Mouse (Mus musculus) hindbrain, embryonic 11.5 days (tissue): Measurements from ENCODE around the gene Epb41l2. TPM values are rescaled to one million over a fixed set of nuclear protein-coding genes. Genes with fewer than 3 reads are reported as not detected.
A peak's percentile ranks its signal among the peaks of the same experiment; 100 is the strongest.

Experiments
- ATAC-seq: fragments of 200-750 bp; cut with Nextera tagmentation; 2 replicates; pipeline ENCODE4 v1.8.0; 2017; ENCODE audit warnings: mild to moderate bottlenecking, moderate TSS enrichment, moderate library complexity; ENCODE audit not compliant: low FRiP score
- DNase-seq: peaks from one replicate; pipeline ENCODE4 v3.0.0-alpha.2; 2015; ENCODE audit warnings: low spot score
- H3K27ac ChIP-seq: fragments of 300-500 bp; sonication (generic); 2 replicates; pipeline ENCODE4 v1.5.1; 2014; ENCODE audit warnings: mild to moderate bottlenecking, low read depth, low read length
- H3K27me3 ChIP-seq: fragments of 300-500 bp; sonication (generic); 2 replicates; pipeline ENCODE4 v1.6.1; 2014; ENCODE audit warnings: mild to moderate bottlenecking, low read length, moderate library complexity, mixed read lengths; ENCODE audit not compliant: control insufficient read depth, insufficient read depth
- H3K36me3 ChIP-seq: fragments of 300-500 bp; sonication (generic); 2 replicates; pipeline ENCODE4 v1.6.1; 2014; ENCODE audit warnings: mild to moderate bottlenecking, low read length, moderate library complexity, mixed read lengths; ENCODE audit not compliant: control insufficient read depth, insufficient read depth
- H3K4me1 ChIP-seq: fragments of 300-500 bp; sonication (generic); replicated peaks from 2 replicates; pipeline ENCODE4 v1.6.1; 2014; ENCODE audit warnings: low read length, mixed read lengths; ENCODE audit not compliant: control insufficient read depth, insufficient read depth
- H3K4me2 ChIP-seq: fragments of 300-500 bp; sonication (generic); replicated peaks from 2 replicates; pipeline ENCODE4 v1.6.1; 2014; ENCODE audit warnings: mild to moderate bottlenecking, low read depth, low read length
- H3K4me3 ChIP-seq: fragments of 300-500 bp; sonication (generic); 2 replicates; pipeline ENCODE4 v1.5.1; 2014; ENCODE audit warnings: low read depth, low read length
- H3K9ac ChIP-seq: fragments of 300-500 bp; sonication (generic); 2 replicates; pipeline ENCODE4 v1.6.1; 2014; ENCODE audit warnings: low read depth, low read length
- H3K9me3 ChIP-seq: fragments of 300-500 bp; sonication (generic); 2 replicates; pipeline ENCODE4 v1.6.1; 2016; ENCODE audit warnings: low read length; ENCODE audit not compliant: control insufficient read depth
- WGBS: fragments of 180-500 bp; shearing (Covaris S2); extraction: QIAGEN DNeasy Blood & Tissue Kit; methylation state at CpG from one replicate; pipeline ENCODE4 v1.1.7; 2014; 5-methylcytosine and 5-hydroxymethylcytosine counted together
- polyA plus RNA-seq: library from polyadenylated mRNA; unstranded; fragments of >200 nt; fragmentation: Nextera tagmentation; extraction: Ambion mirVana; gene quantifications from 2 replicates; pipeline ENCODE4 v1.2.1, GENCODE M21; 2014

The Epb41l2 gene
- polyA plus RNA-seq, 1 experiment from 2014 or later: 47.1 TPM

DNA sequence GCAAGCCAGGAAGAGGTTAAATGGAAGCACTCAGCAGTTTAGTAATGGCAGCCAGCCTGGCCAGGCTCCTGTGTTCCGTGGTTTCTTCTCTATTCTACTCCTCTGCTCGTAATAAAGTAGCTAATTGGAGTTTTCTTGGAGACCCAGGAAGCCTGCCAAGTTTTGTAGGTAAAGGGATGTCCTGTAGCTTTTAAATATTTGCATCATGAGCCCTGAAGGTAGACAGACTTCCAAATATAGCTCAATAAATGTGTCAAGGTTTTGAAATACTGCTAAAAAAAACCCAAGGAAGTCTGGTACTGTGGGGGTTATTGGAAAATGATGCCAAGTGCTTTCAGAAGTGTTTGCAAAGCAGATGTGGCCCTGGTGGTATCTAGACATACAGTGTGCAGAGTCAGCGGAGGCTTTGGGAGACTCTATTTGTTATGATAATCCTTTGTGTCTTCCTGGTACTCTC is 12.3 kb downstream of the Epb41l2 start:
- DNase-seq (no peak), ATAC-seq (no peak)
- WGBS: 33% methylated on average over 3 of the region's 3 CpGs

DNA sequence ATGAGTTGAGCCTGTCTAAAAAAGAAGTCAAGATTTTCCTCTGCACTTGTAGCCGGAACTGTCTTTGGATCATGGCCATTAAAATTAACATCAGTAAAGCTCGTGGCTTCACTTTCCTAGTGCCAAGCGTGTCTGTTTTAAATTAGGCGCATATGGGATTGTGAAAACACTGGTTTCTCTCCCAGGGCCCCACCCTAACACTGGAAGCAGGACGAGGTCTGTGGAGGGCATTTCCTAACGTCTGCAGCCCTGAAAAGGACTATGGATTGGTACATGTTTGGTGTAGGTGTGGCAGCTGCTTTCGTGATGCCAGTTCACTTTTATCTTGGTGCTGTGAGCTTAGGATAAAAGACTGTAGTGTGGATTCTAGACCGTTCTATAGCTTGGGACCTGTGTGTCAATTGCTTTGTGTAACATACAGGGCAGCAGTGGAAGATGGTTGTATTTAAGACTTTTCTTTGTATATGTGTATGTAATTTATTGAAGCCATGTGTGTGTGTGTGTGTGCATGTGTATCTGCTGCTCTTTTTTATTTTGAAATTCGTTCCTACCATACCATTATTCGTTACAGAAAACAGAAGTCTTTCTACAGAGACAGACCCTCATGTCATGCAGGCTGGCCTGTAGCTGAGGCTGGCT is 13.0 kb downstream of the Epb41l2 start:
- H3K4me3 ChIP-seq: no peak overlapping the region
- WGBS: 53% methylated on average over 10 of the region's 10 CpGs
- H3K36me3 ChIP-seq: no peaks in the 10 kb centered on the region
- H3K27me3 ChIP-seq: no peaks in the 10 kb centered on the region
- DNase-seq (peak; percentile 39), ATAC-seq (no peak)
- H3K9me3 ChIP-seq: no peaks in the 10 kb centered on the region
- H3K4me1 ChIP-seq: no peaks in the 10 kb centered on the region
- no peak overlapping the region for H3K27ac ChIP-seq
- no peak overlapping the region for H3K4me2 ChIP-seq
- no peak overlapping the region for H3K9ac ChIP-seq

More for the DNA sequence above, 12.3 kb downstream of the Epb41l2 start:
- no peak overlapping the region for H3K9ac ChIP-seq
- H3K4me2 ChIP-seq: no peak overlapping the region
- no peaks in the 10 kb centered on the region for H3K27me3 ChIP-seq
- no peaks in the 10 kb centered on the region for H3K9me3 ChIP-seq
- no peaks in the 10 kb centered on the region for H3K36me3 ChIP-seq
- no peak overlapping the region for H3K4me3 ChIP-seq
- H3K4me1 ChIP-seq: no peaks in the 10 kb centered on the region
- no peak overlapping the region for H3K27ac ChIP-seq

DNA sequence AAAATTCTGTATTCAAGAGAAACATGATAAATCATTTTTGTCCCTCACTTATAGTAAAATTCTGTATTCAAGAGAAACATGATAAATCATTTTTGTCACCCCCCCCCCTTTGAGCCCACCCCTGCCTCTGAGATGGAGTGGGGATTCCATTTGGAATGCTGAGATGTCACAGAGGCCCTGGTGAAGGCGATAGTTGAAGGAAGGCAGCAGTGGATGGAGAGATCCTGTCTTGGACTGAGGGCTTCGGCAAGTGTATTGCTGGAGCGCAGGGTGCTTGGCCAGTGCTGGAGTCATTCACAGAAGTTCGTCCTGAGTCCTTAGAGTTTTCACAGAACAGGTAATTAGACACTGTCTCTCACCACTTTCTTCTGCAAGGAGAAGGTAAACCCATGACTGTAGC is 15.4 kb downstream of the Epb41l2 start:
- no peak for ATAC-seq
- H3K27ac ChIP-seq: no peak overlapping the region
- DNase-seq: no peak
- no peaks in the 10 kb centered on the region for H3K27me3 ChIP-seq
- no peak overlapping the region for H3K9ac ChIP-seq
- H3K4me3 ChIP-seq: no peak overlapping the region
- WGBS: 89% methylated on average over 4 of the region's 4 CpGs
- no peaks in the 10 kb centered on the region for H3K4me1 ChIP-seq
- H3K9me3 ChIP-seq: no peaks in the 10 kb centered on the region
- H3K4me2 ChIP-seq: no peak overlapping the region
- H3K36me3 ChIP-seq: no peaks in the 10 kb centered on the region

DNA sequence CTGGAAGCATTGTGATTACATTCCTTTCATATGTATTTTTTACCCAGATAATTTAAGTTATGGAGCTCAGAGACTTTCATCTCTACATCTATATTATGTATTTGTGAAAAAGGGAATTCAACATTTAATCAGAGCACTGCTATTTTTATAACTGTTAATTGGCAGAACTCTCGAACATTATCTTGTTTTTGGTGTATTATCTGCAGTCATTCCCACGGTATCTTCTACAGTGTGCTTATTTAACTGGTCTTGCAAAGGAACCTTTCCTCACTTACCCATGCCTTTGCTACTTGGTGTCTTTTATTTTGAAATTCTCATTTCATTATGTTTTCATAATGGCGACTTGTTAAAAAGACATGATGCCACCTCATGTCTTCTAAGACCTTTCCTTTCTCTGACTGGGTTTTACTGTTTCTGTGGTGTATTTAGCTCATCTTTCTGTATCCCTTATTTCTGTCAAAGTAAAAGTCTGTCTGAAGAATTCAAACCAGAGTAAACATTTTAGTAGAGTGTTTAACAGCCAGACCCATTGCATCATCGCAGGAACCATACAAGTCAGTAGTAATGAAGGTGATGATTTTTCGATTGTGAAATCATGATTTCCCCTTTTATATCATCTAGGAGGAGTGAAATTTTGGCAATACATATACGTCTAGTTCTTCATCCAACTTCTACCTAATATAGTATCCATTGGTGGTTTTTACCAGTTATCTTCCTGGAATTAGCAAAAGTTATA is 21.3 kb downstream of the Epb41l2 start:
- H3K9me3 ChIP-seq: no peaks in the 10 kb centered on the region
- no peak overlapping the region for H3K9ac ChIP-seq
- DNase-seq (no peak), ATAC-seq (no peak)
- no peaks in the 10 kb centered on the region for H3K36me3 ChIP-seq
- 89% methylated on average over 6 of the region's 6 CpGs for WGBS
- H3K27ac ChIP-seq: no peak overlapping the region
- H3K4me1 ChIP-seq: no peaks in the 10 kb centered on the region
- H3K4me2 ChIP-seq: no peak overlapping the region
- no peak overlapping the region for H3K4me3 ChIP-seq
- no peaks in the 10 kb centered on the region for H3K27me3 ChIP-seq

DNA sequence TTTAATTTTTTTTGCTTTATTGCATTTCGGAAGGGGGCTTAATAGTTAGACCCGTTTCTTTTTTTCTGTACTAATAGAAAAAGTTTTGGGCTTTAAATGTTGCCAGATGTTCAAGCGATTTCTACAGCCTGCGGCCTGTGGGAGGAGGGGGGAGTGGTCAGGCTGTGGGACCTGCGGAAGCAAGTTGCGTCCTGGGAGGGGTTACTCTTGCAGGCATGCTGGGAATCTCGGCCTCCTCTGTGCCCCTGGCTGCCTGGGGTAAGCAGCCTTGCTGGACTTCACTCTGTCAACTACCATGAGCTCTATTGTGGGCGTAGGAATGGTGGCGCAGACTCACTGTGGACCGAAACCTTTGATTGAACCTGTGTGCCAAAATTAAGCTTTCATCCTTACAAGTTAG is 22.4 kb downstream of the Epb41l2 start:
- ATAC-seq (no peak), DNase-seq (peak; percentile 38)

DNA sequence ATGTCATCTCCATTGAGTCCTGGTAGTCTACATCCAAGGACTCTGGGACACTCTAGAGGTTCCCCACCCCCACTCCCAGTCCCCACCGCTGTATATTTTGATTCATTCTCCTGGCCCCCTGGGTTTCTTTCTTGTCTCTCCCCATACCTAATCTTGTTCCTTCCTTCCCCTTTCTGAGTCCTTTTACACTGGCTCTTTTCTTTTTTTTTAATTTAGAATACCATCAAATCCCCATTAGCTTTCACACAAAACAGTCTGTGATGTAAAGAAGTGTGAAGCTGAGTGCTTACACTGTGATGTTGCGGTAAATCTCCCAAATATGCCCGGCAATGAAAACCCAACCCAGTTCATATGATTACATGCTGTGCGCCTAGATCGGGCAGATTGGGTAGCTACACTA is 23.6 kb downstream of the Epb41l2 start:
- no peaks in the 10 kb centered on the region for H3K4me1 ChIP-seq
- DNase-seq (no peak), ATAC-seq (no peak)
- WGBS: 74% methylated on average over 5 of the region's 5 CpGs
- H3K4me3 ChIP-seq: no peak overlapping the region
- H3K4me2 ChIP-seq: no peak overlapping the region
- H3K27ac ChIP-seq: no peak overlapping the region
- H3K9ac ChIP-seq: no peak overlapping the region
- H3K27me3 ChIP-seq: no peaks in the 10 kb centered on the region
- no peaks in the 10 kb centered on the region for H3K36me3 ChIP-seq
- no peaks in the 10 kb centered on the region for H3K9me3 ChIP-seq

More for the DNA sequence above, 22.4 kb downstream of the Epb41l2 start:
- Histone ChIP-seq H3K36me3 (no peaks in the 10 kb centered on the region), H3K27me3 (no peaks in the 10 kb centered on the region), H3K9ac (no peak overlapping the region), H3K4me2 (no peak overlapping the region), H3K4me3 (no peak overlapping the region), H3K9me3 (no peaks in the 10 kb centered on the region), H3K27ac (no peak overlapping the region), H3K4me1 (no peaks in the 10 kb centered on the region)
- 40% methylated on average over 10 of the region's 10 CpGs for WGBS

DNA sequence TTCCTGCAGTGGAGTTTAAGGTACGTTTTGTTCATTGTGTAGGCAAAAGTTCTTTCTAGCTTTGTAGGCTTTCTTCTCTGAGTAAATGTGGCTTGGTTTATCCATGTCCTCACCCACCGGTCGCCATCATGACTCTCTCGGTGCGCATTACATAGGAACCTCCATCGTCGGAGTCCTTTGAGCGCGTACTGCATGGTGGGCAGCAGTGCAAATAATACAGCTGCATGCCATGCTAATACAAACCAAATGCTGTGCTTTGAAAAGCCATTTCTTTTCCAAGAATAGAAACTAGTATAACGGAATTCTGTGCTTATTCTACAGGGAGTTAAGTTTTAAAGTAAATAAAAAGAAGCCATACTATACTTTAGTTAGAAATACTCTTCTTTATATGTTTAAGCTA is 24.8 kb downstream of the Epb41l2 start:
- Histone ChIP-seq H3K27me3 (no peaks in the 10 kb centered on the region), H3K9ac (no peak overlapping the region), H3K9me3 (no peaks in the 10 kb centered on the region), H3K4me1 (no peaks in the 10 kb centered on the region), H3K4me3 (no peak overlapping the region), H3K36me3 (no peaks in the 10 kb centered on the region), H3K27ac (no peak overlapping the region), H3K4me2 (no peak overlapping the region)
- DNase-seq (no peak), ATAC-seq (no peak)
- 76% methylated on average over 10 of the region's 10 CpGs for WGBS

DNA sequence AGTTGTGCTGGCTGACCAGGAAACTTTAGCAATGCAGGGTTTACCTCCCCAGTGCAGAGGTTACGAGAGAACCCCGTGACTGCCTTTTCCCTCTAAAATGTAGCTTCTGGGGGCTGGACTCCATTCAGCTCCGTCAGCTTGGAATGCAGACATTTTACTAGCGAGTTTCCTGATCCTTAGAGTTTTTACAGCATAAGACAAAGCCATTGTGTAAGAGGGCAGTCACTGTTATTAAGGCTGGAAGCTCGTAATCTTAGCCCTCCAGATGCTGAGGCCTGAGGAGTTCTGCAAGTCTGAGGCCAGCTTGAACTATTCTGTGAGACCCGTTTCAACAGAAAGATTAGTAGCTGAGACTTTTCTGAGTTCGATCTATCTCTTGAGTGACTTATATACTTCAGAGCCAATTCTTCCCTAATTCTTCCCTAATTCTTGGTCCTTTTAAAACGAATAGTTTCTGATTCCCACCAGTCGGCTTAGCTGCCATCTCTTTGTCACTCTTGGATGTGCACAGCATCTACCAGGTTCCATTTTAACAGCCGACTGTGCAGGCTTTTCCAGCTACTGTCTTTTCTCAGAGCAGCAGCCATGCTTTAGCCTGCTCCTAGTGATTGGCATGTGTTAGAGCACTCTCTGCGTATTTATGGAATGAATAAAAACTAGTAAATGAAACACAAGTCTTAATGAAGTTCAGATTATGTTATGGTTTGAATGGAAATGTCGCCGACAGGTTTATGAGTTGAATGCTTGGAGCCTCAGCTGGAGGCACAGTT is 26.4 kb downstream of the Epb41l2 start:
- Histone ChIP-seq H3K27me3 (no peaks in the 10 kb centered on the region), H3K9me3 (no peaks in the 10 kb centered on the region), H3K4me3 (no peak overlapping the region), H3K27ac (no peak overlapping the region), H3K9ac (no peak overlapping the region), H3K4me2 (no peak overlapping the region), H3K4me1 (no peaks in the 10 kb centered on the region), H3K36me3 (no peaks in the 10 kb centered on the region)
- ATAC-seq (no peak), DNase-seq (no peak)
- WGBS: 62% methylated on average over 13 of the region's 13 CpGs
